In genomic region chr16:55933681-55934343, GRCm38 (mm10) we compare ENCODE assay signal across 8 mouse cellular contexts. TPM values are rescaled to one million over a fixed set of nuclear protein-coding genes. Genes with fewer than 3 reads are reported as not detected.
DNase-seq lines count a peak whose midpoint lies in the region; ATAC-seq and TF ChIP-seq lines count a peak whose summit lies in the region.

No protein-coding gene starts in this region.

- H3K9ac ChIP-seq in intestine, postnatal 0 days (ENCODE audit: low read depth, low read length): peak overlapping the region; percentile 48
- peak overlapping the region; percentile 70 for H3K9ac ChIP-seq in midbrain, embryonic 16.5 days (ENCODE audit: low read depth, low read length)

- TF ChIP-seq CTCF in intestine, postnatal 0 days (IDR thresholded peaks at IDR 0.05; ENCODE audit: low read depth): no peak
- no peak for TF ChIP-seq CTCF in testis, adult 2 months (IDR thresholded peaks at IDR 0.05; ENCODE audit: control insufficient read depth, insufficient read depth, insufficient replicate concordance, low read depth, low read length)

- WGBS in intestine, postnatal 0 days: under 1% methylated on average over 32 of the region's 32 CpGs
- under 1% methylated on average over 32 of the region's 32 CpGs for WGBS in midbrain, embryonic 16.5 days

- H3K27me3 ChIP-seq in intestine, postnatal 0 days (replicated peaks; ENCODE audit: control insufficient read depth, insufficient read depth, low read length): no peaks in the 10 kb centered on the region
- H3K27me3 ChIP-seq in midbrain, embryonic 16.5 days (ENCODE audit: control insufficient read depth, insufficient read depth, low read depth, low read length): no peaks in the 10 kb centered on the region
- no peaks in the 10 kb centered on the region for H3K27me3 ChIP-seq in testis, adult 2 months (ENCODE audit: control insufficient read depth, insufficient read depth, low read length)

- 0 out of 2 replicates have a peak, but pooled peaks have one; percentile 3 for ATAC-seq in intestine, postnatal 0 days
- peak; percentile 70 for ATAC-seq in midbrain, embryonic 16.5 days

- H3K9me3 ChIP-seq in intestine, postnatal 0 days (ENCODE audit: control insufficient read depth): no peaks in the 10 kb centered on the region
- H3K9me3 ChIP-seq in midbrain, embryonic 16.5 days (replicated peaks; ENCODE audit: control insufficient read depth, low read length, poor library complexity, severe bottlenecking): no peaks in the 10 kb centered on the region

- H3K27ac ChIP-seq in intestine, postnatal 0 days (ENCODE audit: low read depth, low read length): 0 out of 2 replicates have a peak overlapping the region, but pooled peaks have one; percentile 0
- peak overlapping the region; percentile 75 for H3K27ac ChIP-seq in midbrain, embryonic 16.5 days (ENCODE audit: low read length)
- peak overlapping the region; percentile 86 for H3K27ac ChIP-seq in testis, adult 2 months (ENCODE audit: control insufficient read depth, insufficient read depth, low read depth, low read length)

- H3K4me1 ChIP-seq in intestine, postnatal 0 days (replicated peaks; ENCODE audit: control insufficient read depth, insufficient read depth, low read length): no peaks in the 10 kb centered on the region
- H3K4me1 ChIP-seq in midbrain, embryonic 16.5 days (ENCODE audit: control insufficient read depth, insufficient read depth, low read length): 0 out of 2 replicates have a peak, but pooled peaks cover 2% of the 10 kb centered on the region
- H3K4me1 ChIP-seq in testis, adult 2 months (ENCODE audit: control insufficient read depth, insufficient read depth, low read length): peaks cover 3% of the 10 kb centered on the region

- H3K4me2 ChIP-seq in intestine, postnatal 0 days (replicated peaks; ENCODE audit: low read depth): peak overlapping the region; percentile 85
- H3K4me2 ChIP-seq in midbrain, embryonic 16.5 days (ENCODE audit: low read length): peak overlapping the region; percentile 69

- H3K4me3 ChIP-seq in intestine, postnatal 0 days (ENCODE audit: low read depth, low read length): peak overlapping the region; percentile 78
- peak overlapping the region; percentile 62 for H3K4me3 ChIP-seq in midbrain, embryonic 16.5 days (ENCODE audit: low read depth, low read length)
- peak overlapping the region; percentile 86 for H3K4me3 ChIP-seq in testis, adult 2 months (ENCODE audit: control insufficient read depth, low read depth, low read length)

- TF ChIP-seq POLR2A in testis, adult 2 months (IDR thresholded peaks at IDR 0.05; ENCODE audit: control insufficient read depth, low read depth, low read length): peak; percentile 49

- H3K36me3 ChIP-seq in intestine, postnatal 0 days (ENCODE audit: control insufficient read depth, insufficient read depth): peaks cover 3% of the 10 kb centered on the region; the same call in 1 of the 2 replicates
- H3K36me3 ChIP-seq in midbrain, embryonic 16.5 days (ENCODE audit: control insufficient read depth, insufficient read depth, low read length): no peaks in the 10 kb centered on the region; the same call in 1 of the 2 replicates
- no peaks in the 10 kb centered on the region; the same call in 1 of the 2 replicates for H3K36me3 ChIP-seq in testis, adult 2 months (ENCODE audit: control insufficient read depth, insufficient read depth, low read length)

- DNase-seq in layer of hippocampus, adult 11-12 months (ENCODE audit: low spot score): peak; percentile 51
- DNase-seq in layer of hippocampus, adult 9-10 months (ENCODE audit: low spot score): no peak
- DNase-seq in cerebellum, postnatal 10 days: peak; percentile 69
- DNase-seq in gastrocnemius, adult 8-10 months (ENCODE audit: low spot score in 2 of 2): peak; percentile 8 to 13
- peak; percentile 57 for DNase-seq in liver

RNA-seq across cellular contexts. Expression of gene Cep97, which starts 0.8 kb away (rescaled TPM):
- 1 to 10 TPM; 4.3 to 7.2 (median 5.5) TPM for total RNA-seq in gastrocnemius, adult 8-10 months (2022)
- 1.5 and 1.9 TPM in 2 replicates for polyA plus RNA-seq in intestine, postnatal 0 days (2015; fragmentation: Nextera tagmentation; extraction: Ambion mirVana)
- 12.1 and 12.2 TPM in 2 replicates for polyA plus RNA-seq in midbrain, embryonic 16.5 days (2015; fragmentation: Nextera tagmentation; extraction: Ambion mirVana)
- polyA plus RNA-seq in testis, adult 2 months (2012; rRNA removed): 2.2 and 3.0 TPM in 2 replicates

RNA-seq across cellular contexts. Expression of gene Rpl24, which starts 32.3 kb away (rescaled TPM):
- 100 to 1,000 TPM; 479 to 689 (median 565) TPM for total RNA-seq in gastrocnemius, adult 8-10 months (2022)
- polyA plus RNA-seq in intestine, postnatal 0 days (2015; fragmentation: Nextera tagmentation; extraction: Ambion mirVana): 521 and 527 TPM in 2 replicates
- 436 and 460 TPM in 2 replicates for polyA plus RNA-seq in midbrain, embryonic 16.5 days (2015; fragmentation: Nextera tagmentation; extraction: Ambion mirVana)
- polyA plus RNA-seq in testis, adult 2 months (2012; rRNA removed): 200 and 210 TPM in 2 replicates

RNA-seq across cellular contexts. Expression of gene Nxpe3, which starts 38.7 kb away (rescaled TPM):
- total RNA-seq in gastrocnemius, adult 8-10 months (2022): under 1 TPM; 0.27 to 0.70 (median 0.38) TPM
- polyA plus RNA-seq in intestine, postnatal 0 days (2015; fragmentation: Nextera tagmentation; extraction: Ambion mirVana): 0.72 and 1.0 TPM in 2 replicates
- polyA plus RNA-seq in midbrain, embryonic 16.5 days (2015; fragmentation: Nextera tagmentation; extraction: Ambion mirVana): 1.8 and 2.0 TPM in 2 replicates
- 8.5 and 8.8 TPM in 2 replicates for polyA plus RNA-seq in testis, adult 2 months (2012; rRNA removed)

RNA-seq across cellular contexts. Expression of gene Zbtb11, which starts 39.9 kb away (rescaled TPM):
- total RNA-seq in gastrocnemius, adult 8-10 months (2022): 10 to 100 TPM in 2 of 4 experiments, 1 to 10 TPM in 2; 9.6 to 15.0 (median 10.2) TPM
- 5.8 and 7.1 TPM in 2 replicates for polyA plus RNA-seq in intestine, postnatal 0 days (2015; fragmentation: Nextera tagmentation; extraction: Ambion mirVana)
- polyA plus RNA-seq in midbrain, embryonic 16.5 days (2015; fragmentation: Nextera tagmentation; extraction: Ambion mirVana): 24.6 and 25.4 TPM in 2 replicates
- polyA plus RNA-seq in testis, adult 2 months (2012; rRNA removed): 5.1 and 5.5 TPM in 2 replicates

Comparison
In these comparisons a context has a peak if more than half of its experiments do, and no peak if none do; other contexts are left out.
1. H3K27ac ChIP-seq: peak in every context shown above with its lines; median percentile 86 in testis, adult 2 months; 75 in midbrain, embryonic 16.5 days; 0 in intestine, postnatal 0 days.